19 mouse cellular contexts compared by ENCODE assay signal in genomic region chr11:30720803-30721202, GRCm38 (mm10). TPM values are rescaled to one million over a fixed set of nuclear protein-coding genes. Genes with fewer than 3 reads are reported as not detected.
DNase-seq lines count a peak whose midpoint lies in the region; ATAC-seq and TF ChIP-seq lines count a peak whose summit lies in the region.
"Had no signal": no experiment of that assay in that cellular context is flagged by ENCODE, and none has a peak within 500 bp of the region (broad histone marks: within the 10 kb centered on the region; RNA-seq: fewer than 3 reads in every experiment).

No protein-coding gene starts in this region.

- TF ChIP-seq CTCF in olfactory bulb, adult 2 months (IDR thresholded peaks at IDR 0.05; ENCODE audit: insufficient read depth, low read depth, low read length): no peak

- no peak overlapping the region for H3K4me2 ChIP-seq in heart, embryonic 13.5 days
- H3K4me2 ChIP-seq in forebrain, embryonic 14.5 days (ENCODE audit: low read length): no peak overlapping the region
- H3K4me2 ChIP-seq: embryonic facial prominence, embryonic 15.5 days; forebrain, embryonic 12.5 days; hindbrain, embryonic 12.5 days; midbrain, embryonic 11.5 days had no signal

- no peaks in the 10 kb centered on the region for H3K36me3 ChIP-seq in heart, embryonic 13.5 days
- no peaks in the 10 kb centered on the region for H3K36me3 ChIP-seq in forebrain, embryonic 14.5 days (ENCODE audit: control insufficient read depth, insufficient read depth, low read length)
- H3K36me3 ChIP-seq: embryonic facial prominence, embryonic 15.5 days; forebrain, embryonic 12.5 days; hindbrain, embryonic 12.5 days had no signal

- H3K9me3 ChIP-seq in heart, embryonic 13.5 days: no peaks in the 10 kb centered on the region
- no peaks in the 10 kb centered on the region for H3K9me3 ChIP-seq in forebrain, embryonic 14.5 days (replicated peaks; ENCODE audit: control insufficient read depth, low read length)
- H3K9me3 ChIP-seq: embryonic facial prominence, embryonic 15.5 days; forebrain, embryonic 12.5 days; hindbrain, embryonic 12.5 days had no signal

- no peaks in the 10 kb centered on the region for H3K27me3 ChIP-seq in heart, embryonic 13.5 days (replicated peaks)
- no peaks in the 10 kb centered on the region for H3K27me3 ChIP-seq in forebrain, embryonic 14.5 days (replicated peaks; ENCODE audit: control insufficient read depth, insufficient read depth, low read length)
- H3K27me3 ChIP-seq: embryonic facial prominence, embryonic 15.5 days; forebrain, embryonic 12.5 days; hindbrain, embryonic 12.5 days had no signal

- ATAC-seq in heart, embryonic 13.5 days (ENCODE audit: extremely low read depth, insufficient number of reproducible peaks, low FRiP score, low TSS enrichment): no peak
- no peak for ATAC-seq in forebrain, embryonic 14.5 days
- ATAC-seq: intestine, postnatal 0 days had no signal

- no peak for TF ChIP-seq POLR2A in olfactory bulb, adult 2 months (IDR thresholded peaks at IDR 0.05; ENCODE audit: insufficient read depth, low read depth, low read length)

- peaks cover 10% of the 10 kb centered on the region for H3K4me1 ChIP-seq in heart, embryonic 13.5 days
- H3K4me1 ChIP-seq in olfactory bulb, adult 2 months (ENCODE audit: control insufficient read depth, insufficient read depth, low read length): peaks cover 3% of the 10 kb centered on the region; the same call in 1 of the 2 replicates
- H3K4me1 ChIP-seq in forebrain, embryonic 14.5 days (ENCODE audit: control insufficient read depth, insufficient read depth, low read length): no peaks in the 10 kb centered on the region
- H3K4me1 ChIP-seq: embryonic facial prominence, embryonic 15.5 days; forebrain, embryonic 12.5 days; hindbrain, embryonic 12.5 days had no signal

- whole genome bisulfite sequencing in heart, embryonic 13.5 days: 30% methylated on average over 1 of the region's 1 CpGs
- WGBS in olfactory bulb, adult 2 months: 0% methylated on average over 1 of the region's 1 CpGs
- WGBS in forebrain, embryonic 14.5 days: 73% methylated on average over 1 of the region's 1 CpGs

- DNase-seq in gastrocnemius, adult 8-10 months (ENCODE audit: low spot score in 2 of 2): peak; percentile 15 to 47
- DNase-seq in gastrocnemius, postnatal 4 days (ENCODE audit: low spot score in 2 of 2): no peak
- DNase-seq in gastrocnemius, postnatal 25 days: peak; percentile 10
- no peak for DNase-seq in left cerebral cortex, postnatal 4 days
- DNase-seq in forebrain, embryonic 14.5 days (ENCODE audit: low spot score): no peak
- DNase-seq: adrenal gland, postnatal 10 days; kidney, postnatal 25 days; layer of hippocampus, adult 9-11 months; liver; lung, adult 2 months; lung, postnatal 4 days; right cerebral cortex, postnatal 14 days had no signal

- H3K9ac ChIP-seq in heart, embryonic 13.5 days: no peak overlapping the region
- H3K9ac ChIP-seq in forebrain, embryonic 14.5 days (ENCODE audit: low read length): no peak overlapping the region
- H3K9ac ChIP-seq: embryonic facial prominence, embryonic 15.5 days; forebrain, embryonic 12.5 days; hindbrain, embryonic 12.5 days had no signal

- H3K4me3 ChIP-seq in heart, embryonic 13.5 days: no peak overlapping the region
- no peak overlapping the region for H3K4me3 ChIP-seq in olfactory bulb, adult 2 months (ENCODE audit: insufficient read depth, low read depth, low read length)
- H3K4me3 ChIP-seq in forebrain, embryonic 14.5 days (ENCODE audit: low read depth, low read length): no peak overlapping the region
- H3K4me3 ChIP-seq: embryonic facial prominence, embryonic 15.5 days; forebrain, embryonic 12.5 days; hindbrain, embryonic 12.5 days had no signal

- H3K27ac ChIP-seq in heart, embryonic 13.5 days (replicated peaks): peak overlapping the region; percentile 78
- 0 out of 2 replicates have a peak overlapping the region, but pooled peaks have one; percentile 29 for H3K27ac ChIP-seq in olfactory bulb, adult 2 months (ENCODE audit: insufficient read depth, low read depth, low read length)
- no peak overlapping the region for H3K27ac ChIP-seq in forebrain, embryonic 14.5 days (ENCODE audit: low read depth, low read length)
- H3K27ac ChIP-seq: embryonic facial prominence, embryonic 15.5 days; forebrain, embryonic 12.5 days; hindbrain, embryonic 12.5 days had no signal

- intact Hi-C loops in left cerebral cortex, postnatal 4 days (cut with DNase I): no loop called here

RNA-seq across cellular contexts. Expression of gene Psme4, which starts 50.7 kb away (rescaled TPM):
- 100 to 1,000 TPM; 141 to 208 (median 169) TPM for total RNA-seq in gastrocnemius, adult 8-10 months (2022)
- 10 to 100 TPM; 62.1 to 78.5 TPM for total RNA-seq in gastrocnemius, postnatal 4 days (2021)
- total RNA-seq in gastrocnemius, postnatal 25 days (2021): 100 to 1,000 TPM; 134 to 156 TPM
- polyA plus RNA-seq in heart, embryonic 13.5 days (2015; fragmentation: Nextera tagmentation; extraction: Ambion mirVana): 11.0 and 11.6 TPM in 2 replicates
- polyA plus RNA-seq in olfactory bulb, adult 2 months (2012; ENCODE audit: insufficient read depth, insufficient read length, low replicate concordance, missing spikeins): 46.7 TPM in 1 of 2 replicates, not detected in the other
- 10 to 100 TPM; 57.2 to 72.7 TPM for total RNA-seq in left cerebral cortex, postnatal 4 days (2021)
- 21.3 and 22.7 TPM in 2 replicates for polyA plus RNA-seq in forebrain, embryonic 14.5 days (2014; fragmentation: Nextera tagmentation; extraction: Ambion mirVana)

Comparison
In these comparisons a context has a peak if more than half of its experiments do, and no peak if none do; other contexts are left out.
1. DNase-seq: peak in gastrocnemius, adult 8-10 months (2 of 2) and gastrocnemius, postnatal 25 days (single experiment); none in gastrocnemius, postnatal 4 days (0 of 2), left cerebral cortex, postnatal 4 days (single experiment) and forebrain, embryonic 14.5 days (single experiment).